Mouse (Mus musculus): ENCODE measurements around the gene Ophn1.

Ophn1 gene

GRCm38 (mm10) chrX:98803813-98804212, 87.0 kb downstream of the Ophn1 start:
- DNase-seq = no peak

- DNase-seq = no peak
Observed at GRCm38 (mm10) chrX:98774247-98774950, 116.4 kb downstream of the Ophn1 start.

GRCm38 (mm10) chrX:98755089-98755488, 135.7 kb downstream of the Ophn1 start:
- no peak for DNase-seq

- DNase-seq = no peak
Observed at GRCm38 (mm10) chrX:98751279-98751817, 139.5 kb downstream of the Ophn1 start.

- DNase-seq = no peak
Observed at GRCm38 (mm10) chrX:98736758-98737157, 154.1 kb downstream of the Ophn1 start.

- no peak for DNase-seq
Observed at GRCm38 (mm10) chrX:98722991-98723390, 167.8 kb downstream of the Ophn1 start.

- DNase-seq = no peak
Observed at GRCm38 (mm10) chrX:98707766-98708165, 183.1 kb downstream of the Ophn1 start.

GRCm38 (mm10) chrX:98701635-98702034, 189.2 kb downstream of the Ophn1 start:
- DNase-seq = peak; percentile 7 to 14

GRCm38 (mm10) chrX:98682603-98683002, 208.2 kb downstream of the Ophn1 start:
- DNase-seq = no peak

- no peak for DNase-seq
Observed at GRCm38 (mm10) chrX:98681281-98681680, 209.5 kb downstream of the Ophn1 start.

GRCm38 (mm10) chrX:98670988-98671387, 219.8 kb downstream of the Ophn1 start:
- DNase-seq = no peak

GRCm38 (mm10) chrX:98651431-98651830, 239.4 kb downstream of the Ophn1 start:
- no peak for DNase-seq

GRCm38 (mm10) chrX:98628666-98629404, 262.0 kb downstream of the Ophn1 start:
- no peak for DNase-seq

- DNase-seq = peak in 1 of 2 experiments; percentile 1
Observed at GRCm38 (mm10) chrX:98618865-98619264, 272.0 kb downstream of the Ophn1 start.

GRCm38 (mm10) chrX:98617426-98617825, 273.4 kb downstream of the Ophn1 start:
- DNase-seq = no peak

- no peak for DNase-seq
Observed at GRCm38 (mm10) chrX:98574201-98574600, 316.6 kb downstream of the Ophn1 start.

- no peak for DNase-seq
Observed at GRCm38 (mm10) chrX:98546458-98546857, 344.4 kb downstream of the Ophn1 start.

- DNase-seq = no peak
Observed at GRCm38 (mm10) chrX:98515329-98515728, 375.5 kb downstream of the Ophn1 start.

- no peak for DNase-seq
Observed at GRCm38 (mm10) chrX:98514359-98514904, 376.4 kb downstream of the Ophn1 start.

Data from spleen, adult 18-20 months (tissue).